Mouse (Mus musculus) layer of hippocampus, adult 11-12 months (tissue): ENCODE measurements around the gene Gm9821.

ENCODE experiments used
- DNase-seq: peaks from one replicate; pipeline ENCODE4 v3.0.0; 2022; ENCODE audit warnings: low spot score

Gene Gm9821

GRCm38 (mm10) chr2:91948792-91949241, 3.3 kb downstream of the Gm9821 start:
- DNase-seq: no peak

GRCm38 (mm10) chr2:91949411-91950274, 4.1 kb downstream of the Gm9821 start:
- DNase-seq: no peak

GRCm38 (mm10) chr2:91950275-91951085, 5.0 kb downstream of the Gm9821 start:
- DNase-seq: no peak

GRCm38 (mm10) chr2:91953825-91954224, 8.3 kb downstream of the Gm9821 start:
- no peak for DNase-seq

GRCm38 (mm10) chr2:91955121-91955591, 9.7 kb downstream of the Gm9821 start:
- DNase-seq: no peak

GRCm38 (mm10) chr2:91955875-91956274, 10.4 kb downstream of the Gm9821 start:
- no peak for DNase-seq

- peak; percentile 91 for DNase-seq
These were observed 11.6 kb downstream of the Gm9821 start for GRCm38 (mm10) chr2:91957096-91957495.

- DNase-seq: no peak
These were observed 12.5 kb downstream of the Gm9821 start for GRCm38 (mm10) chr2:91958049-91958448.

GRCm38 (mm10) chr2:91958701-91959457, 13.4 kb downstream of the Gm9821 start:
- DNase-seq: peak; percentile 61

- DNase-seq: no peak
These were observed 14.3 kb downstream of the Gm9821 start for GRCm38 (mm10) chr2:91959544-91960410.

- no peak for DNase-seq
These were observed 15.0 kb downstream of the Gm9821 start for GRCm38 (mm10) chr2:91960459-91960858.

GRCm38 (mm10) chr2:91961901-91962761, 16.6 kb downstream of the Gm9821 start:
- no peak for DNase-seq

GRCm38 (mm10) chr2:91962864-91963401, 17.4 kb downstream of the Gm9821 start:
- no peak for DNase-seq

GRCm38 (mm10) chr2:91963443-91963932, 18.0 kb downstream of the Gm9821 start:
- DNase-seq: peak; percentile 95

GRCm38 (mm10) chr2:91964610-91965204, 19.2 kb downstream of the Gm9821 start:
- no peak for DNase-seq

GRCm38 (mm10) chr2:91965417-91965816, 19.9 kb downstream of the Gm9821 start:
- peak; percentile 67 for DNase-seq

- no peak for DNase-seq
These were observed 20.9 kb downstream of the Gm9821 start for GRCm38 (mm10) chr2:91966367-91966766.

- DNase-seq: no peak
These were observed 22.5 kb downstream of the Gm9821 start for GRCm38 (mm10) chr2:91967962-91968361.
